Mouse (Mus musculus) left cerebral cortex, postnatal 25 days (tissue): ENCODE data around the gene Lef1. TPM values are rescaled to one million over a fixed set of nuclear protein-coding genes. Genes with fewer than 3 reads are reported as not detected.

Experiments
- DNase-seq, 2 experiments: peaks; one replicate each; pipeline ENCODE4 v3.0.0; 2022; ENCODE audit warnings: low spot score in 2 of 2, mixed read lengths in 1 of 2
- intact Hi-C: fragments of 180-260 bp; cut with DNase I; formaldehyde crosslinking; loops from one replicate; pipeline ENCODE4 v1.15.1; 2025
- total RNA-seq, 2 experiments: library from RNA; stranded (reverse); gene quantifications; 2 replicates each; pipeline ENCODE4 v1.2.3; 2021

Gene Lef1
- 1 to 10 TPM; 6.3 to 6.4 TPM for total RNA-seq

GRCm38 (mm10) chr3:131110191-131111150, at the start of gene Lef1:
Gene Lef1 (plus strand): TSS chr3:131110471.
- peak; percentile 16 for DNase-seq
- intact Hi-C loops: loop anchor here (5.0 kb wide), 3 partner anchors 47 to 107 kb away; no protein-coding TSS in a partner anchor

GRCm38 (mm10) chr3:131065001-131065400, 45.3 kb upstream of the Lef1 start:
- no peak for DNase-seq

GRCm38 (mm10) chr3:131066171-131066570, 44.1 kb upstream of the Lef1 start:
- DNase-seq: no peak
- intact Hi-C loops: no loop called here

More at GRCm38 (mm10) chr3:131065001-131065400, 45.3 kb upstream of the Lef1 start:
- intact Hi-C loops: no loop called here

GRCm38 (mm10) chr3:131068000-131068399, 42.3 kb upstream of the Lef1 start:
- DNase-seq: no peak
- intact Hi-C loops: no loop called here

GRCm38 (mm10) chr3:131070210-131070609, 40.1 kb upstream of the Lef1 start:
- intact Hi-C loops: no loop called here
- no peak for DNase-seq

GRCm38 (mm10) chr3:131072661-131073060, 37.6 kb upstream of the Lef1 start:
- no peak for DNase-seq
- intact Hi-C loops: no loop called here

- no peak for DNase-seq
- intact Hi-C loops: no loop called here
Observed at GRCm38 (mm10) chr3:131073946-131074345, 36.3 kb upstream of the Lef1 start.

GRCm38 (mm10) chr3:131078041-131078621, 32.1 kb upstream of the Lef1 start:
- no peak for DNase-seq
- intact Hi-C loops: no loop called here

- intact Hi-C loops: no loop called here
Observed at GRCm38 (mm10) chr3:131078719-131079118, 31.6 kb upstream of the Lef1 start.

GRCm38 (mm10) chr3:131083722-131084121, 26.5 kb upstream of the Lef1 start:
- intact Hi-C loops: no loop called here

More at GRCm38 (mm10) chr3:131078719-131079118, 31.6 kb upstream of the Lef1 start:
- no peak for DNase-seq

GRCm38 (mm10) chr3:131084718-131085561, 25.3 kb upstream of the Lef1 start:
- intact Hi-C loops: no loop called here
- peak; percentile 47 to 62 for DNase-seq

More at GRCm38 (mm10) chr3:131083722-131084121, 26.5 kb upstream of the Lef1 start:
- no peak for DNase-seq

- no peak for DNase-seq
- intact Hi-C loops: no loop called here
Observed at GRCm38 (mm10) chr3:131085978-131086377, 24.3 kb upstream of the Lef1 start.

- intact Hi-C loops: no loop called here
- DNase-seq: no peak
Observed at GRCm38 (mm10) chr3:131089721-131090120, 20.6 kb upstream of the Lef1 start.

- intact Hi-C loops: no loop called here
- peak in 1 of 2 experiments; percentile 8 for DNase-seq
Observed at GRCm38 (mm10) chr3:131092113-131092512, 18.2 kb upstream of the Lef1 start.

GRCm38 (mm10) chr3:131093736-131094135, 16.5 kb upstream of the Lef1 start:
- intact Hi-C loops: no loop called here
- no peak for DNase-seq

- peak in 1 of 2 experiments; percentile 82 for DNase-seq
- intact Hi-C loops: no loop called here
Observed at GRCm38 (mm10) chr3:131096105-131096504, 14.2 kb upstream of the Lef1 start.

- no peak for DNase-seq
- intact Hi-C loops: no loop called here
Observed at GRCm38 (mm10) chr3:131102191-131102774, 8.0 kb upstream of the Lef1 start.

GRCm38 (mm10) chr3:131105362-131105761, 4.9 kb upstream of the Lef1 start:
- intact Hi-C loops: loop anchor here (5.0 kb wide), 2 partner anchors 1888 to 1908 kb away; partner anchors contain the start of gene Pitx2
- no peak for DNase-seq

GRCm38 (mm10) chr3:131105940-131106401, 4.3 kb upstream of the Lef1 start:
- intact Hi-C loops: loop anchor here (5.0 kb wide), 2 partner anchors 1889 to 1909 kb away; partner anchors contain the start of gene Pitx2
- peak; percentile 21 to 27 for DNase-seq
